Mouse (Mus musculus): ENCODE data around the gene AC131692.1. TPM values are rescaled to one million over a fixed set of nuclear protein-coding genes. Genes with fewer than 3 reads are reported as not detected.

The AC131692.1 gene
- total and polyA plus RNA-seq, 3 experiments = 0.39 to 2.9 TPM; not detected in 1

GRCm38 (mm10) chr19:6126789-6127580 lies 32.8 kb downstream of the AC131692.1 start (continued):
- TF ChIP-seq GABPA (IDR thresholded peaks at IDR 0.05; ENCODE audit: low read depth, low read length) (no peak), NRF1 (IDR thresholded peaks at IDR 0.05; ENCODE audit: insufficient read depth, low read depth, low read length, poor library complexity, severe bottlenecking) (no peak), ETS1 (IDR thresholded peaks at IDR 0.05; ENCODE audit: low read depth, low read length) (0 out of 2 replicates have a peak, but pooled peaks have one; percentile 11)

- H3K27me3 ChIP-seq (ENCODE audit: control insufficient read depth in 1 of 2, insufficient read depth in 2 of 2, low read length in 2 of 2) = no peaks in the 10 kb centered on the region
- H3K4me3 ChIP-seq (ENCODE audit: control insufficient read depth in 1 of 2, insufficient read depth in 1 of 2, low read depth in 2 of 2, low read length in 2 of 2) = peak within 1 kb of the TSS; percentile 57 to 82
- peaks cover 0 to 22% of the 10 kb centered on the region in 2 experiments; a peak in 2 of 4 replicates for H3K36me3 ChIP-seq (ENCODE audit: control insufficient read depth in 1 of 2, insufficient read depth in 2 of 2, low read length in 2 of 2)
- peaks cover 9 to 34% of the 10 kb centered on the region in 2 experiments; a peak in 3 of 4 replicates for H3K4me1 ChIP-seq (ENCODE audit: control insufficient read depth in 1 of 2, insufficient read depth in 2 of 2, low read length in 2 of 2)
- no peaks in the 10 kb centered on the region for H3K9me3 ChIP-seq (replicated peaks; ENCODE audit: insufficient read depth, low read length)
- DNase-seq (ENCODE audit: low read depth, low spot score) = peak; percentile 99
- H3K79me2 ChIP-seq (ENCODE audit: control insufficient read depth, insufficient read depth, low read length, poor library complexity) = peaks cover 1% of the 10 kb centered on the region; the same call in 1 of the 2 replicates
- H3K27ac ChIP-seq (ENCODE audit: control insufficient read depth, low read depth, low read length) = peak within 1 kb of the TSS; percentile 93
- TF ChIP-seq SIN3A (IDR thresholded peaks at IDR 0.05; ENCODE audit: low read length) = peak; percentile 99
- no peak for TF ChIP-seq EP300 (IDR thresholded peaks at IDR 0.05; ENCODE audit: low read depth in 1 of 2, low read length in 2 of 2)
- TF ChIP-seq TAL1 (IDR thresholded peaks at IDR 0.05; ENCODE audit: low read length) = no peak
- no peak for TF ChIP-seq USF2 (IDR thresholded peaks at IDR 0.05; ENCODE audit: borderline replicate concordance in 1 of 2, insufficient read depth in 1 of 2, low read depth in 1 of 2, low read length in 2 of 2)
- TF ChIP-seq UBTF (IDR thresholded peaks at IDR 0.05; ENCODE audit: borderline replicate concordance, insufficient read depth, low read depth, low read length) = 0 out of 2 replicates have a peak, but pooled peaks have one; percentile 59
- TF ChIP-seq TBP (IDR thresholded peaks at IDR 0.05; ENCODE audit: low read depth, low read length) = peak; percentile 67
- 0 out of 2 replicates have a peak, but pooled peaks have one; percentile 16 for TF ChIP-seq MYC (IDR thresholded peaks at IDR 0.05; ENCODE audit: low read depth, low read length)
- no peak for TF ChIP-seq ZNF384 (IDR thresholded peaks at IDR 0.05; ENCODE audit: low read depth, low read length)
- TF ChIP-seq HCFC1 (IDR thresholded peaks at IDR 0.05; ENCODE audit: low read depth, low read length) = peak; percentile 83
- peak; percentile 5; the same call in 1 of the 2 replicates for TF ChIP-seq BHLHE40 (IDR thresholded peaks at IDR 0.05; ENCODE audit: borderline replicate concordance, low read depth, low read length)
- no peak for TF ChIP-seq USF1 (IDR thresholded peaks at IDR 0.05; ENCODE audit: low read depth, low read length)
- TF ChIP-seq POLR2A (IDR thresholded peaks at IDR 0.05; ENCODE audit: control insufficient read depth in 1 of 2, insufficient read depth in 1 of 2, low read depth in 1 of 2, low read length in 2 of 2, poor library complexity in 1 of 2) = peak; percentile 18 to 69; a peak in 3 of 4 replicates
- peak; percentile 73; the same call in 1 of the 2 replicates for TF ChIP-seq MAX (IDR thresholded peaks at IDR 0.05; ENCODE audit: low read length)
- TF ChIP-seq TCF12 (IDR thresholded peaks at IDR 0.05; ENCODE audit: low read depth, low read length) = 0 out of 2 replicates have a peak, but pooled peaks have one; percentile 13
- TF ChIP-seq NELFE (IDR thresholded peaks at IDR 0.05; ENCODE audit: low read depth, low read length) = peak; percentile 40
- peak; percentile 60 for TF ChIP-seq ZC3H11A (IDR thresholded peaks at IDR 0.05; ENCODE audit: low read depth, low read length)
- TF ChIP-seq MXI1 (IDR thresholded peaks at IDR 0.05; ENCODE audit: low read depth, low read length) = peak; percentile 66
- peak within 1 kb of the TSS; percentile 87 for H3K9ac ChIP-seq (ENCODE audit: control insufficient read depth, low read depth, low read length, poor library complexity, severe bottlenecking)
These were observed 33.6 kb downstream of the AC131692.1 start, which contains the start of gene Snx15 for GRCm38 (mm10) chr19:6127760-6128341. Gene Snx15, minus strand, starts transcription at chr19:6128304.
